Mouse (Mus musculus) CH12F3 (cell line): ENCODE data around the gene Ctrb1.
"Not testable (repeated sequence)": the region's sequence is repeated elsewhere in the genome, so short reads cannot be mapped to it uniquely, and the experiment has no call there.

Source experiments
- in situ Hi-C: fragments of 300-500 bp; cut with MboI; formaldehyde crosslinking; loops from 2 replicates; pipeline ENCODE4 v1.14.3; 2020; ENCODE audit warnings: low sequenced_read_pairs

Gene Ctrb1

GRCm38 (mm10) chr8:111686881-111687280 is 3.9 kb downstream of the Ctrb1 start:
- in situ Hi-C loops, result no loop called here

GRCm38 (mm10) chr8:111682521-111682920 is 8.3 kb downstream of the Ctrb1 start:
- in situ Hi-C loops, result no loop called here

DNA sequence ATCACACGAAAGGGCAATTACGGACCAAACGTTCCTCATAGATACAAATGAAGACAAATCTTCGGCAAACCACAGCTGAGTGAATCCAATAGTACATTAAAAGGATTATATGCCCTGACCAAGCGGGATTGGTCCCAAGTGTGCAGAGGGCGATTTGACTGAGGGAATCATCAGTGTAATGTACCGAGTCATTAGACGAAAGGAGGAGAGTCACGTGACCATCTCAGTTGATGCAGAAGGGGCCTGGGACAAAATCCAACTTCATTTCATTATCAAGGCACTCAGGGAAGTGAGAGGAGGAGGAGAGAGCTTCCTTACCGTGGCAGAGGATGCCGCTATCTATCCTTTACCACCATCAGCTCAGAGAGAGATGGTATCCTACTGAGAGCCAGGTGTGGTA is 9.7 kb downstream of the Ctrb1 start:
- in situ Hi-C loops, result no loop called here

DNA sequence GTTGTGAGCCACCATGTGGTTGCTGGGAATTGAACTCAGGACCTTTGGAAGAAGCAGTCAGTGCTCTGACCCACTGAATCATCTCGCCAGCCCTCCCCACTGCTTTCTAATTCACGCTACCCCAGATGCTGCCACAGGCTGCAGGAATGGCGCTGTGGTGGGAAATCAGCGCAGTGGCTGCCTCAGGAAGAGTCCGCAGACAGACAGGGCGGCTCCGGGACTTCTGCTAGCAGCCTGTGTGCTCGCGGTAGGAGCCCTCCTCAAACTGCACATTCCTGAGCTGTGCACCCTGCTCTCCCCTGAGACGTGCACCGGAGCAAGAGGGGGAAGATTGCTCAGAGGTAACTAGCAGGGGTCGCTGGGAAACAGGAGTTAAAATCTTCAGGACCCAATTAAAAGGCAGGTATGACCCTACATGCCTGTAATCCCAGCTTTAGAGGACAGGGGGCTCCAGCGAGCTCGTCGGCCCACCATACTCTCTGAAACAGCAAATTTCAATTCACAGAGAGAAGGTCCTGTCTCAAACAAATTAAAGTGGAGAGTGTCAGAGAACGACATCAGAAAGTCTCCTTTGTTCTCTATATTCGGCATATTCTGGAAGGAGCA is 10.3 kb downstream of the Ctrb1 start:
- in situ Hi-C loops, result no loop called here

GRCm38 (mm10) chr8:111678848-111679247 is 12.0 kb downstream of the Ctrb1 start:
- in situ Hi-C loops, result no loop called here

DNA sequence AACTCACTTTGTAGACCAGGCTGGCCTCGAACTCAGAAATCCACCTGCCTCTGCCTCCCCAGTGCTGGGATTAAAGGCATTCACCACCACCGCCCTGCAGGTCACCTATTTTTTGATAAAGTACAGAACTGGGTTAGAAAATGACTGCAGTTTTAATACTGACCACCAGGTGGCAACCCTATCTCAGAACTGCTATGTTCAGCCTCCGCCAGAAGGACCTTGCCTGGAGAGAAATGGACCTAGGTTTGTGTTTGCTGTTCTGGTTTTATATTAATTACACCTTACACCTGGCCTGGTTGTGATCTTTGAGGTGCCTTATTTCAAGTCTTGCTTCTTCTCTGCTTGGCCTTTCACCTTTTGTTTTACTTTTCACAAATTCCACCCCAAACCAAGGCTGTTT is 12.7 kb downstream of the Ctrb1 start:
- in situ Hi-C loops, result no loop called here

- in situ Hi-C loops, result no loop called here
These were observed 14.6 kb downstream of the Ctrb1 start for GRCm38 (mm10) chr8:111676237-111676636.

- in situ Hi-C loops, result no loop called here
These were observed 24.1 kb downstream of the Ctrb1 start for GRCm38 (mm10) chr8:111666751-111667150.

DNA sequence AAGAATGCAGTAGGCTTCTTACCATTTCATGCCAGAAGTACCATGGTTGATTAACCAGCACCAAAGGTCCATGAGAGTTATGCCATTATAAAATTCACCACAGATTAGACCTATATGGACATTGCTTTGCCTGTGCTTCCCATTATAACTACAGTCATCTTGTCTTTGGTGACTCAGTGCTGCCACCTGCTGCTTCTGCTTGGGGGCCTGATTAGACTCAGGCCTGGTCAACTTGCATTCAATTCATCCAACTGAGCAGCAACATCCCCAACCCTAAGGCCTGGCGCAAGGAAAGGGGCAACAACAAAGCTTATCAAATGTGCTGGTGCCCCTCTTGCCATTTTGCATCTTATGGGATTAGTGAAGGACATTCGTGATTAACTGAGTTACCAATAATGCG is 28.3 kb downstream of the Ctrb1 start:
- in situ Hi-C loops, result no loop called here

GRCm38 (mm10) chr8:111658819-111659423 is 31.9 kb downstream of the Ctrb1 start:
- in situ Hi-C loops, result no loop called here

DNA sequence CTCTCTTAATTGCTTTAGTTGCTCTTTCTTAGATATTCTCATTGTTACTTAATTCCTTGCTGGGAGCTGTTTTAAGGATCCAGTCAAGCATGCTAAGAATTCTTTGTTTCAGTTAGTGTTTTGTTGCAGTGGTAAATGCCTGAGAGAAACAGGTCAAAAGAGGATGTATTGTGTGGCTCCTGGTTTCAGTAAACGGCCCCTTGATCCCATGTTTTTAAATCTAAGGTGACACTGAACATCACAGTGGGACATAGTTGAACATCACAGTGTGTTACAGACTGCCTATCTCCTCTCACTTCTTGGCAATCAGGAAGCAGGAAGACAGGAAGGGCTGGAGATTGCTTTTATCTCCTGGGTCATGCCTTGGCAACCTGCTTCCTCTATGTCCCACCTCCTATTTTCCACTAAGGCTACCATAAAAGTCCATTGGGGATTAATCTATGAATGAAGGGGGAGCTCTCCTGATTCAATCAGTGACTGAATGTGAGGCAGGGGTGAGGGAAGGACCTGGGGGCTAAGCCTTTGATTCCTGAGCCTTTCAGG is 33.4 kb downstream of the Ctrb1 start:
- in situ Hi-C loops, result no loop called here

GRCm38 (mm10) chr8:111653524-111653923 is 37.3 kb downstream of the Ctrb1 start:
- in situ Hi-C loops, result no loop called here

- in situ Hi-C loops, result no loop called here
These were observed 40.2 kb downstream of the Ctrb1 start for GRCm38 (mm10) chr8:111650651-111651050.

DNA sequence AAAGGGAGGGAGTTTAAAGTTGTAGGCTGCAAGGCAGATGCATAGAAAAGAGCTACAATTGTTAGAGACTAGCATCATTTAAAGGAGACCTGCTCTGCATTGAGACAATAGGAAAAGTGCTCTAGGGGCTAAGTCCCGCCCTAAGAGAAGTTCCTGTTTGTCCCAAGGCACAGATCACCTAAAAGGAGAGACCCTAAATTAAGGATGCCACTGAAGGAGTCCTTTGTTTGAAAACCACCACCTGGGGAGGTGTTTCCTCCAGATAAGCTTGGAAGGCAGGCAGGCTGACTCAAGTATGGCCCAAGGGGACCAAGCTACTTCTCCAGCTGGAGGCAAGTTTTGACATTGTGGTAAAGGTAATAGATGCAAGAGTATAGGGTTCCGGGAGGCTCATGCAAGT is 42.0 kb downstream of the Ctrb1 start:
- in situ Hi-C loops, result no loop called here

DNA sequence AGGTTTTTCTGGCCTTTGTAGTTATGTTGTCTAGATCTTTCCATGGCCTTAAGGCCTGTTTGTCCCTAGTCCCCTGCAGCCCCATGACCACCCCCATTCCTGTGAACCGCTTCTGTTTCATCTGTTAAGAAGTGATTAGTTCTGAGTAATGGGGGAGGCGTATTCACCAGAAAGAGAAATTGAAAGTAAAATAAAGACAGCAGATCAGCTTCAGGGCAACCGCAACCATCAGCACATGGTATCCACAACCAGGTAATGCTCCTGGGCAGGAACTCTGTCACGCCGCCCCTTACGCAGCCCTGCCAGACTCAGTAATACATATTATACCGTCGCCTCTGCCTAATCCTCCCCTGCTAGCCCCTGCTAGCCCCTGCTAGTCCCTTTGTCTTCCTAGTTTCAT is 45.1 kb downstream of the Ctrb1 start:
- in situ Hi-C loops, result no loop called here

DNA sequence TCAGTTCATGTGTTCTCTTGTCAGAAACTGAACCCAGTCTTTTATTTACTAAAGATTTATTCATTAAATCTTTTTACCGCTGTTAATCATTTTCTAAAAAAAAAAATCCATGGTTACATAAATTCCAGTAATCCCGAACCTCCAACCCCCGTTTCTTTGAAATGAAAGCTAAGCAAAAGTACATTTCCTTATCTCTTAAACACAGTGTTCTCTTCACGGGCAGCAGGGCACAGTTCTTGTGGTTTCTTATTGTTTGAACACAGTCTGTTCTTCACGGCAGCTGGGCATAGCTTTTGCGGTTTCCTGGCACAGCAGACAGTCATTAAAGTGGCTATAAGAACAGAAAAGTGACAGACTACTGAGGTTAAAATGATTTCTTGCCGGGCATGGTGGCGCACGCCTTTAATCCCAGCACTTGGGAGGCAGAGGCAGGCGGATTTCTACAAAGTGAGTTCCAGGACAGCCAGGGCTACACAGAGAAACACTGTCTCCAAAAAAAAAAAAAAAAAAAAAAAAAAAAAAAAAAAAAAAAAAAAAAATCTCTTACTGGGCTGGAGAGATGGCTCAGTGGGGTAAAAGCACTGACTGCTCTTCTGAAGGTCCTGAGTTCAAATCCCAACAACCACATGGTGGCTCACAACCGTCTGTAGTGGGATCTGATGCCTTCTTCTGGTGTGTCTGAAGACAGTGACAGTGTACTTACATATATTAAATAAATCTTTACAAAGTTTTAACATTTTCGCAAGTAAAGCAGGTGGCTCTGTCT is 46.3 kb downstream of the Ctrb1 start:
- in situ Hi-C loops, result not testable (repeated sequence)

DNA sequence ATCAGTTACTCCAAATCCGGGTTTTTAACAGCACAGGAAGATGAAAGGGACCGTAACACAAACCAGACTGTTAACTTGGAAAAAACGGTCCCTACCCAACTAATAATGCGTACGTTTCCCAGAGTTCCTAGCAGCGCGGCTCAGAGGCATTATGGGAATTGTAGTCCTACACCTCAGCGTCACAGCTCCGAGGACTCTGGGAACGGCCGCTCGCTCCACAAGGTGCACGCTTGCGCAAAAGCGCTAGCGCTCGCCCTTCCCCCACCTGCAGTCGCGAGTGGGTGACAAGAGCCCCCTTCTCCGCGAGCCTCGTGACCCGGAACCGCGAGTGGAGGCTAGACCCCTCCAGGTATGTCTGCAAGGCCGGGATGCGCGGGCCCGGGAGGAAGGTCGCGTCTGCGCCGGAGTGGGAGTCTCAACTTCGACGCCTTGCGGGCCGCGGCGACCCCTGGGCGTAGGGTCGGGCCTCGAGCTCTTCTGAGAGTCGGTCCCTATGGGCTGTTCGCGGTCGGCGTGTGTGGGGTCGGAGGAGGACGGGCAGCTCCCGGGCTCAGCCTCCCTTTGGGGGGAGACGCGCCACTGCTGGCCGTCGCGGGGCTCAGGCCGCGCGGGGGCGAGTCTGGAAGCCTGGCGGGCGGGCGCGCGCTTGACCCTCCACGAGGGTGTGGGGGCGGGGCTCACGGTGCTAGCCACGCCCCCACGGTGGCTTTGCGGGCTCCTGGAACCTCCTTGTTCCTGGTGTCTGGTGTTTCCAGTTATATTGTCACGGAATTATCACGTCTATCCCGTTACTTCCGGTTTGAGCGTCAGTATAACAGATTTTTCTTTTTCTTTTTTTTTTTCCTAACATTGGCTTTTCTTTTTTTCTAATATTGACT is 47.3 kb downstream of the Ctrb1 start, which contains the start of gene Zfp1:
Zfp1 (plus strand) TSS at position 138 of the 878 bp plus-strand sequence.
- in situ Hi-C loops, result no loop called here

DNA sequence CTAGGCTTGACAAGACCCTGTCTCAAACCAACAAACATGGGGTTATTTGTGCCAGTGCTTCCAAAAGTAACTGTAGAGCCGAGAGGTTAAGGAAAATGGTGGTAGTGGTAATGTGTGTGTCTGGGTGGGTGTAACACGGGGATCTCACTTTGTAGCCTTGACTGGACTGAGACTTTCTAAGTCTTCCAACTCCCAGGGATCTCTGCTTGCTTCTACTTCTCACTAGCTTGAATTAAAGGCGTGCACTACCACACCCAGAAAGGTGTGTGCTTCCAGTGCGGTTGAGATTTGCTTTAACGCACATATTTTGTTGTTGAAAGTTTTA is 47.9 kb downstream of the Ctrb1 start:
- in situ Hi-C loops, result no loop called here

DNA sequence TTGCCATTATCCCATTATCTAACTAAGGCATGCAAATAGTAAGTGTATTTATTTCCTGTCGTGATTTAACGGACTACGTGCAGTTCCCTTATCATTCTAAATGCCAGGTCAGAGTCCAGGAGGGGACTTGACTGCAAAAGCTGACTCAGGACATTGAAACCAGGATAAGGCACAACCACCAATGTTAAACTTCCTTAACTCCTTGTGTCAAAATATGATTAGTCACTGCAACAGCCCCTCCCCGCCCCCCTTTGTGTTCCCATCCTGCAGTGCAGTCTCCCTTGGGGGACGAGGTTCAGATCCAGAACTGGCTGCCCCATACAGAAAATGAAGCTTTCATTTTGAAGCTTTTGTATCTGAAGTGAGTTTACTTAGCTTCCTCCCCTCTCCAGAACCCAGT is 48.3 kb downstream of the Ctrb1 start:
- in situ Hi-C loops, result no loop called here

- in situ Hi-C loops, result no loop called here
These were observed 49.7 kb downstream of the Ctrb1 start for GRCm38 (mm10) chr8:111641064-111641463.

GRCm38 (mm10) chr8:111638086-111638485 is 52.7 kb downstream of the Ctrb1 start:
- in situ Hi-C loops, result no loop called here
